Comparison of ENCODE assay signal across 30 mouse cellular contexts in genomic region chr6:115613793-115614192, GRCm38 (mm10). TPM values are rescaled to one million over a fixed set of nuclear protein-coding genes. Genes with fewer than 3 reads are reported as not detected.
DNase-seq lines count a peak whose midpoint lies in the region; ATAC-seq and TF ChIP-seq lines count a peak whose summit lies in the region.
"Had no signal": no experiment of that assay in that cellular context is flagged by ENCODE, and none has a peak within 500 bp of the region (broad histone marks: within the 10 kb centered on the region; RNA-seq: fewer than 3 reads in every experiment).

No protein-coding gene starts in this region.

- no peak for TF ChIP-seq CTCF in layer of hippocampus, adult 2 months (conservative IDR thresholded peaks at IDR 0.05)

- peaks cover 90% of the 10 kb centered on the region for H3K36me3 ChIP-seq in forebrain, embryonic 12.5 days (replicated peaks)

- no peaks in the 10 kb centered on the region for H3K4me1 ChIP-seq in forebrain, embryonic 12.5 days
- H3K4me1 ChIP-seq: embryonic facial prominence, embryonic 10.5 days; embryonic facial prominence, embryonic 13.5 days; forebrain, embryonic 13.5 days; hindbrain, embryonic 12.5 days had no signal

- peak; percentile 73 for ATAC-seq in frontal cortex, adult (ENCODE audit: low TSS enrichment)
- no peak for ATAC-seq in forebrain, embryonic 12.5 days (ENCODE audit: low FRiP score)
- ATAC-seq: forebrain, embryonic 13.5 days; forebrain, embryonic 16.5 days; hindbrain, embryonic 16.5 days; inflammation-experienced regulatory T-cells, adult 6 months; intestine, embryonic 16.5 days; Patski had no signal

- no peak overlapping the region for H3K9ac ChIP-seq in forebrain, embryonic 12.5 days
- H3K9ac ChIP-seq: embryonic facial prominence, embryonic 13.5 days; forebrain, embryonic 13.5 days; hindbrain, embryonic 12.5 days had no signal

- H3K4me2 ChIP-seq in forebrain, embryonic 12.5 days: no peak overlapping the region
- H3K4me2 ChIP-seq: embryonic facial prominence, embryonic 13.5 days; forebrain, embryonic 13.5 days; heart, embryonic 11.5 days; hindbrain, embryonic 12.5 days had no signal

- no peaks in the 10 kb centered on the region for H3K27me3 ChIP-seq in forebrain, embryonic 12.5 days
- H3K27me3 ChIP-seq: CH12.LX; embryonic facial prominence, embryonic 13.5 days; forebrain, embryonic 13.5 days; hindbrain, embryonic 12.5 days; Patski had no signal

- no peak overlapping the region for H3K4me3 ChIP-seq in layer of hippocampus, adult 2 months
- no peak overlapping the region for H3K4me3 ChIP-seq in forebrain, embryonic 12.5 days (replicated peaks)
- H3K4me3 ChIP-seq: embryonic facial prominence, embryonic 10.5 days; embryonic facial prominence, embryonic 13.5 days; erythroblast, embryonic 14.5 days; forebrain, embryonic 13.5 days; gastrocnemius, adult 2 months; hindbrain, embryonic 12.5 days had no signal

- DNase-seq in frontal cortex, postnatal 14 days (ENCODE audit: low spot score in 2 of 2): no peak
- no peak for DNase-seq in layer of hippocampus, adult 2 months (ENCODE audit: low spot score in 2 of 2)
- DNase-seq in layer of hippocampus, postnatal 10 days (ENCODE audit: low spot score in 2 of 2): no peak
- peak; percentile 55 for DNase-seq in right cerebral cortex, adult 18-20 months
- no peak for DNase-seq in right cerebral cortex, postnatal 14 days
- DNase-seq in telencephalon, adult 2 months (ENCODE audit: low read depth, low spot score): peak; percentile 60
- DNase-seq: adrenal gland, adult 2 months; adrenal gland, postnatal 14 days; B cell, adult 2 months; embryo, embryonic 11 days; gastrocnemius, adult 2 months; gastrocnemius, postnatal 14 days; heart, adult 11 months had no signal

- no peaks in the 10 kb centered on the region for H3K9me3 ChIP-seq in forebrain, embryonic 12.5 days
- H3K9me3 ChIP-seq: embryonic facial prominence, embryonic 10.5 days; embryonic facial prominence, embryonic 13.5 days; forebrain, embryonic 13.5 days; G1E; hindbrain, embryonic 12.5 days had no signal

- peak overlapping the region; percentile 62; the same call in 1 of the 2 replicates for H3K27ac ChIP-seq in layer of hippocampus, adult 2 months
- H3K27ac ChIP-seq in forebrain, embryonic 12.5 days: no peak overlapping the region
- H3K27ac ChIP-seq: embryonic facial prominence, embryonic 10.5 days; embryonic facial prominence, embryonic 13.5 days; forebrain, embryonic 13.5 days; gastrocnemius, adult 2 months; hindbrain, embryonic 12.5 days had no signal

RNA-seq across cellular contexts. Expression of gene Mkrn2, which starts 12.1 kb away (rescaled TPM):
- total RNA-seq in layer of hippocampus, adult 2 months (2021): 10 to 100 TPM; 31.6 to 35.4 TPM
- 10 to 100 TPM; 32.2 to 44.4 TPM for total RNA-seq in layer of hippocampus, postnatal 10 days (2021)
- 26.5 and 28.2 TPM in 2 replicates for polyA plus RNA-seq in forebrain, embryonic 12.5 days (2016; fragmentation: Nextera tagmentation; extraction: Ambion mirVana)

RNA-seq across cellular contexts. Expression of gene Mkrn2os, which starts 21.4 kb away (rescaled TPM):
- not detected for total RNA-seq in layer of hippocampus, adult 2 months (2021)
- total RNA-seq in layer of hippocampus, postnatal 10 days (2021): not detected
- polyA plus RNA-seq in forebrain, embryonic 12.5 days (2016; fragmentation: Nextera tagmentation; extraction: Ambion mirVana): 0.28 and 0.32 TPM in 2 replicates
- total RNA-seq: adrenal gland, adult 2 months; CH12.LX; G1E; hematopoietic stem cell, adult 5-6 weeks had no signal
- polyA plus RNA-seq: cortical plate, adult 2 months; erythroblast, embryonic 14.5 days; G1E had no signal

Comparison
In these comparisons a context has a peak if more than half of its experiments do, and no peak if none do; other contexts are left out.
1. DNase-seq: peak in right cerebral cortex, adult 18-20 months (single experiment) and telencephalon, adult 2 months (single experiment); none in frontal cortex, postnatal 14 days (0 of 2), layer of hippocampus, adult 2 months (0 of 2), layer of hippocampus, postnatal 10 days (0 of 2) and right cerebral cortex, postnatal 14 days (single experiment).